Mouse (Mus musculus) liver, embryonic 14.5 days (tissue): ENCODE measurements around the gene Calu. TPM values are rescaled to one million over a fixed set of nuclear protein-coding genes. Genes with fewer than 3 reads are reported as not detected.
A peak's percentile ranks its signal among the peaks of the same experiment; 100 is the strongest.

Source experiments
- ATAC-seq: fragments of 200-750 bp; cut with Nextera tagmentation; 2 replicates; pipeline ENCODE4 v1.8.0; 2017; ENCODE audit warnings: moderate number of reproducible peaks, mild to moderate bottlenecking, moderate library complexity; ENCODE audit not compliant: insufficient read depth
- DNase-seq, 3 experiments: peaks; one replicate each; pipeline ENCODE4 v3.0.0-alpha.2; 2012 to 2013; ENCODE audit warnings: low read depth in 3 of 3, low spot score in 3 of 3
- H3K27ac ChIP-seq: fragments of 300-500 bp; sonication (generic); 2 replicates; pipeline ENCODE4 v1.5.1; 2014; ENCODE audit warnings: moderate library complexity, mild to moderate bottlenecking, control low read depth, inconsistent platforms
- H3K27me3 ChIP-seq: fragments of 300-500 bp; sonication (generic); 2 replicates; pipeline ENCODE4 v1.6.1; 2014; ENCODE audit warnings: mild to moderate bottlenecking, low read length, moderate library complexity; ENCODE audit not compliant: control insufficient read depth, insufficient read depth
- H3K36me3 ChIP-seq: fragments of 300-500 bp; sonication (generic); replicated peaks from 2 replicates; pipeline ENCODE4 v1.6.1; 2014; ENCODE audit warnings: low read depth; ENCODE audit not compliant: control insufficient read depth, insufficient read depth
- H3K4me1 ChIP-seq, 2 experiments: fragments of 200-500 bp in 1 of 2; fragments of 300-500 bp in 1 of 2; sonication (generic) in 1 of 2; replicated peaks; 2 replicates each; pipeline ENCODE4 v1.6.1; 2012 to 2014; ENCODE audit warnings: antibody characterized with exemption in 1 of 2, inconsistent platforms in 1 of 2, low read length in 1 of 2; ENCODE audit not compliant: control insufficient read depth in 2 of 2, insufficient read depth in 2 of 2
- H3K4me2 ChIP-seq: fragments of 300-500 bp; sonication (generic); 2 replicates; pipeline ENCODE4 v1.6.1; 2014; ENCODE audit warnings: low read depth, mild to moderate bottlenecking, control low read depth, moderate library complexity
- H3K4me3 ChIP-seq, 2 experiments: fragments of 200-500 bp in 1 of 2; fragments of 300-500 bp in 1 of 2; sonication (generic) in 1 of 2; 2 replicates each; pipeline ENCODE4 v1.5.1; 2012 to 2014; ENCODE audit warnings: low read depth in 2 of 2, low read length in 2 of 2, mild to moderate bottlenecking in 2 of 2, control low read depth in 1 of 2, inconsistent platforms in 1 of 2, moderate library complexity in 1 of 2; ENCODE audit not compliant: insufficient read depth in 1 of 2
- H3K9ac ChIP-seq: fragments of 300-500 bp; sonication (generic); replicated peaks from 2 replicates; pipeline ENCODE4 v1.6.1; 2014; ENCODE audit warnings: mild to moderate bottlenecking, control low read depth, moderate library complexity
- H3K9me3 ChIP-seq: fragments of 300-500 bp; sonication (generic); 2 replicates; pipeline ENCODE4 v1.6.1; 2016; ENCODE audit warnings: low read length, mixed read lengths; ENCODE audit not compliant: control insufficient read depth
- CTCF ChIP-seq: IDR thresholded peaks from 2 replicates; pipeline ENCODE4 v1.5.1; 2016; ENCODE audit warnings: antibody characterized with exemption, low read depth, control low read depth
- EP300 ChIP-seq: IDR thresholded peaks from 2 replicates; pipeline ENCODE4 v1.6.1; 2016; ENCODE audit warnings: antibody characterized with exemption, low read depth
- WGBS: fragments of 180-500 bp; shearing (Covaris S2); extraction: QIAGEN DNeasy Blood & Tissue Kit; methylation state at CpG from one replicate; pipeline ENCODE4 v1.1.7; 2014; ENCODE audit not compliant: insufficient replicate concordance; 5-methylcytosine and 5-hydroxymethylcytosine counted together
- polyA plus RNA-seq, 2 experiments: library from polyadenylated mRNA; depleted of rRNA in 1 of 2; stranded (reverse) in 1 of 2; unstranded in 1 of 2; fragments of >200 nt; fragmentation: Nextera tagmentation in 1 of 2; extraction: Ambion mirVana in 1 of 2; gene quantifications; 2 replicates each; pipeline versions ENCODE4 v1.2.1 to v1.2.3; 2012 to 2014

The Calu gene
- polyA plus RNA-seq, 2 experiments, result 49.1 to 93.5 TPM

DNA sequence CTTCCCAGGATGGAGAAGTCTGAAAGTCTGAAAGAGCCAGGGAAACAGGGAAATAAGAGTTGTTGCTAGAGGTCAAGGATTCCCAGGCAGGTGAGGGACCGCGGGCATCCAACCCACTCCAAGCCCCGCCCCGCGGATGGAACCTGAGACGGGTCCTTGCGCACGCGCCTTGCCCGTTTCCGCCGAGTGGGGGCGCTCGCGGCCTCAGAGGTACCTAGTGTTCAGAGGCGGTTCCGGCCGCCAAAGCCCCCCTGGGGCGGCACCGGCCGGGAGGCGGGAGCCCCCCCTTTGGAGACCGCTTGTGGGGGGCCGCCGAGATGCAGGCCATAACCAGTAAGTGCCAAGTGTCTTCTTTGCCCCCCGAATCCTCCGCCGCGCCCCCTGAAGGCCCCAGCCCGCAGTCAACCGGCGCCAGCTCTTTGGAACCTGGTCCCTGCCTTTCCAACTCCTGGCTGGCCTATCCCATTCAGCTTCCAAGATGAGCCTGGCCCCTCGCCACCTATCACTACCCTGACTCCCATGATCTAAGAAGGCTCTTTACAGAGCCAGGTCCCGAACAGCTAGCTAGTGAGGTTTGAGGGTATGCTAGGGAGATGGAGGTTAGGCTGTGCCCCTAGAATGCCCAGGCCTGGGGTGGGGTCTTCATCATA lies 54.9 kb downstream of the Calu start:
- TF ChIP-seq EP300, result no peak
- TF ChIP-seq CTCF, result peak; percentile 21
- no peaks in the 10 kb centered on the region for H3K9me3 ChIP-seq
- DNase-seq, result no peak
- no peak for ATAC-seq
- 9% methylated on average over 34 of the region's 34 CpGs for WGBS
- no peak overlapping the region for H3K4me3 ChIP-seq
- H3K27ac ChIP-seq, result no peak overlapping the region
- H3K27me3 ChIP-seq, result peaks cover 12% of the 10 kb centered on the region
- H3K9ac ChIP-seq, result no peak overlapping the region
- no peak overlapping the region for H3K4me2 ChIP-seq
- no peaks in the 10 kb centered on the region for H3K36me3 ChIP-seq
- H3K4me1 ChIP-seq, result no peaks in the 10 kb centered on the region

DNA sequence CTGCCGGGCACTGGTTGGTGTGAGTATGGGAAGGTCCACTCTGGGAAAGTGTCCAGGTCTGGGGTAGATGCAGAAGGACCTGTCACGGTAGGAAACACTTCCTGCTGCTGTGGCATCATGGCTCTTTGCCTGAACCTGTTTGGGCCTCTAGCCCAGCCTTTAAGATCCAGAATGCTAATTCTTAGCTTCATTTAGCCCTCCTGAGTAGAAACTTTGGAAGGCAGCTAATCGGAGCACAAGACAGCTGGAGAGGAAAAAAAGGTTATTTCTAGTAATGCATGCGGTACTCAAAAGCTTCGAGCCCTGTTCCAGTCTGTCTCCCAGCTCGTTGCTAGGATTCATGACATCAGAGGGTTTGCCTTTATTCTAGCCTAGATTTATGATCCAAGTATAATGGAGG lies 58.5 kb downstream of the Calu start:
- WGBS, result 68% methylated on average over 6 of the region's 6 CpGs

DNA sequence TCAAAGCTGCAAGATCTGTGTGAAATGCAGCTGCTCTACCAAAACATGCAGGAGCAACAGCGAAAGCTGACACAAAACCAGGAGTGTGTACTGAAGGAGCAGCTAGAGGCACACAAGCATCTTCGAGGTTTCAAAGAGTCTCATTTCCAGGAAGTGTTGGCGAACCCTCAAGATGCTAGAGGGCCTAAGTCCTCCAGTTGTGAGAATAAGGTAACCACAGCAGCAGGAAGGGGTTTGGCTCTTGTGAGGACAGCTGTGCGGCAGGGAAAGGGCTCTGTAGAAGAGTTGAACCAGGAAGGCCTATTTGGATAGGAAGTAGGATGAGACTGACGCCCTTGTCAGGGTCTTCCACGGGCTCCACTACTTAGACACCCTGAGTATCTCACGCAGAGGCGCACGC lies 67.6 kb downstream of the Calu start:
- Histone ChIP-seq H3K4me1 (no peaks in the 10 kb centered on the region), H3K9ac (no peak overlapping the region), H3K36me3 (no peaks in the 10 kb centered on the region), H3K27ac (no peak overlapping the region), H3K4me3 (no peak overlapping the region), H3K27me3 (no peaks in the 10 kb centered on the region), H3K4me2 (no peak overlapping the region), H3K9me3 (no peaks in the 10 kb centered on the region)
- no peak for TF ChIP-seq EP300
- no peak for TF ChIP-seq CTCF
- DNase-seq, result no peak
- no peak for ATAC-seq
- 53% methylated on average over 9 of the region's 9 CpGs for WGBS

More for the DNA sequence above, 58.5 kb downstream of the Calu start:
- H3K4me1 ChIP-seq, result no peaks in the 10 kb centered on the region
- H3K27ac ChIP-seq, result no peak overlapping the region
- ATAC-seq (no peak), DNase-seq (no peak)
- H3K9ac ChIP-seq, result no peak overlapping the region
- peaks cover 7% of the 10 kb centered on the region for H3K27me3 ChIP-seq
- H3K36me3 ChIP-seq, result no peaks in the 10 kb centered on the region
- no peaks in the 10 kb centered on the region for H3K9me3 ChIP-seq
- no peak overlapping the region for H3K4me3 ChIP-seq
- no peak for TF ChIP-seq EP300
- TF ChIP-seq CTCF, result no peak
- no peak overlapping the region for H3K4me2 ChIP-seq

DNA sequence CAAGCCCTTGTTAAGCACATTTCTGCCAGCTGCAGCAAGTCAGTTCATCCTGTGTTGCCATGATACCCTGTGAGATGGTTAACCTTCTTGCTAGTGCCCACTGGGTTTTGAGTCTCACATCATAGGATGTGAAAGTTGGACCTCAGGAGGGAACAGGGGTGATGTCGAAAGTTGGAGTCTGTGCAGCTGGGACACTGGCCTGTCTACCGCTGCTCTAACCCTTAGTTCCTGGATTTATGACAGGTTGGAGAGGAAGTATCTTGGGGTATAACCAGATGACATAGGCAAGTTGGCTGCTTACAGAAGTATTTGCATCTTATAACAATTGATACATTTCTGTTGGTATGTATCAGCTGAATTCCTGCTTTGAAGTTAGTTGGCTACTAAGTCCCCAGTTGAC lies 72.7 kb downstream of the Calu start:
- DNase-seq, result no peak
- no peaks in the 10 kb centered on the region for H3K4me1 ChIP-seq
- no peak overlapping the region for H3K27ac ChIP-seq
- H3K27me3 ChIP-seq, result no peaks in the 10 kb centered on the region; the same call in 1 of the 2 replicates
- no peak for TF ChIP-seq CTCF
- no peak overlapping the region for H3K9ac ChIP-seq
- H3K9me3 ChIP-seq, result no peaks in the 10 kb centered on the region
- no peaks in the 10 kb centered on the region for H3K36me3 ChIP-seq
- no peak overlapping the region for H3K4me2 ChIP-seq
- WGBS, result 24% methylated on average over 2 of the region's 2 CpGs
- no peak for ATAC-seq
- no peak overlapping the region for H3K4me3 ChIP-seq

DNA sequence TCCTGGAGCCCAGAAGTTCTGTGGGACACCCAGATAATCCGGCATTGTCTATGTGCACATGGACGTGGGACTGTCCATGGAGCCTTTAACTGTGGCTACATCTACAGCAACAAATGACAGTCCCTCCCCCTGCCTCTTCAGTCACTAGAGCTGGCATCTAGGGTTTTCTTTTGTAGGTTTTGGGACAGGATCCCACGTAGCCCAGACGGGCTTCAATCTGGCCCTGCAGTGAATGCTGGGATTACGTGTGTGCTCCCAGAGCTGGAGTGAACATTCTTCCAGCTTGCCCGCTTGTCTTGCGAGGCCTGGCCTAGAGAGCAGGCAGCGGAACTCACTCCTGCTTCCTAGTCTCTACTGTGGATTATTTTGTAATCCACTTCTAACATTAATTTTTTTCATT lies 77.2 kb downstream of the Calu start:
- H3K27ac ChIP-seq, result no peak overlapping the region
- no peak for DNase-seq
- WGBS, result 72% methylated on average over 8 of the region's 8 CpGs
- no peaks in the 10 kb centered on the region for H3K9me3 ChIP-seq
- no peak overlapping the region for H3K4me3 ChIP-seq
- ATAC-seq, result no peak
- no peaks in the 10 kb centered on the region for H3K36me3 ChIP-seq
- H3K27me3 ChIP-seq, result no peaks in the 10 kb centered on the region; the same call in 1 of the 2 replicates
- TF ChIP-seq EP300, result no peak
- no peak for TF ChIP-seq CTCF
- H3K9ac ChIP-seq, result no peak overlapping the region
- H3K4me2 ChIP-seq, result no peak overlapping the region
- no peaks in the 10 kb centered on the region for H3K4me1 ChIP-seq
